Mouse (Mus musculus) heart, adult 2 months (tissue): ENCODE measurements around the gene Drg1.
"Not testable (repeated sequence)": the region's sequence is repeated elsewhere in the genome, so short reads cannot be mapped to it uniquely, and the experiment has no call there.

ENCODE experiments used
- CTCF ChIP-seq: fragments of 200-600 bp; IDR thresholded peaks from 2 replicates; pipeline ENCODE4 v1.8.1; 2022; ENCODE audit warnings: antibody characterized with exemption, mild to moderate bottlenecking, moderate library complexity
- EP300 ChIP-seq: fragments of 200-500 bp; IDR thresholded peaks from 2 replicates; pipeline ENCODE4 v1.6.1; 2011; ENCODE audit warnings: low read depth, low read length, control low read depth; ENCODE audit not compliant: insufficient read depth

GRCm38 (mm10) chr11:3143984-3144383 is 122.2 kb downstream of the Drg1 start:
- TF ChIP-seq CTCF, EP300: not testable (repeated sequence)
